Mouse (Mus musculus) MEL (cell line): ENCODE measurements around the gene Pkd1. TPM values are rescaled to one million over a fixed set of nuclear protein-coding genes. Genes with fewer than 3 reads are reported as not detected.

Experiments used
- DNase-seq: peaks from one replicate; pipeline ENCODE4 v3.0.0; 2011; ENCODE audit warnings: low read depth, low spot score
- H3K27ac ChIP-seq: 2 replicates; pipeline ENCODE4 v1.5.1; 2012; ENCODE audit warnings: low read depth, mild to moderate bottlenecking, control low read depth, low read length, moderate library complexity; ENCODE audit not compliant: control insufficient read depth
- H3K27me3 ChIP-seq, 2 experiments: fragments of 150-350 bp in 1 of 2; sonication (generic) in 1 of 2; 2 replicates each; pipeline ENCODE4 v1.6.1; 2012; ENCODE audit warnings: low read length in 2 of 2, mild to moderate bottlenecking in 2 of 2, improper control_type of control experiment in 1 of 2, moderate library complexity in 1 of 2; ENCODE audit not compliant: insufficient read depth in 2 of 2, control insufficient read depth in 1 of 2
- H3K36me3 ChIP-seq, 2 experiments: 2 replicates each; pipeline ENCODE4 v1.6.1; 2012 to 2014; ENCODE audit warnings: low read length in 2 of 2, improper control_type of control experiment in 1 of 2, inconsistent platforms in 1 of 2, mild to moderate bottlenecking in 1 of 2; ENCODE audit not compliant: insufficient read depth in 2 of 2, control insufficient read depth in 1 of 2
- H3K4me1 ChIP-seq, 2 experiments: fragments of 150-350 bp in 1 of 2; sonication (generic) in 1 of 2; 2 replicates each; pipeline ENCODE4 v1.6.1; 2012; ENCODE audit warnings: low read length in 2 of 2, improper control_type of control experiment in 1 of 2, mild to moderate bottlenecking in 1 of 2; ENCODE audit not compliant: insufficient read depth in 2 of 2, control insufficient read depth in 1 of 2
- H3K4me3 ChIP-seq, 2 experiments: fragments of 150-350 bp in 1 of 2; sonication (generic) in 1 of 2; 2 replicates each; pipeline ENCODE4 v1.5.1; 2012; ENCODE audit warnings: low read depth in 2 of 2, low read length in 2 of 2, mild to moderate bottlenecking in 2 of 2, moderate library complexity in 2 of 2, control low read depth in 1 of 2, improper control_type of control experiment in 1 of 2; ENCODE audit not compliant: control insufficient read depth in 1 of 2, insufficient read depth in 1 of 2
- H3K79me2 ChIP-seq: 2 replicates; pipeline ENCODE4 v1.6.1; 2012; ENCODE audit warnings: mild to moderate bottlenecking, low read length, moderate library complexity; ENCODE audit not compliant: control insufficient read depth, poor library complexity, insufficient read depth
- H3K9ac ChIP-seq: 2 replicates; pipeline ENCODE4 v1.6.1; 2012; ENCODE audit warnings: low read depth, mild to moderate bottlenecking, control low read depth, low read length, moderate library complexity; ENCODE audit not compliant: control insufficient read depth, poor library complexity, severe bottlenecking
- H3K9me3 ChIP-seq: fragments of 150-350 bp; sonication (generic); replicated peaks from 2 replicates; pipeline ENCODE4 v1.6.1; 2012; ENCODE audit warnings: mild to moderate bottlenecking, low read length, improper control_type of control experiment, moderate library complexity; ENCODE audit not compliant: insufficient read depth
- CHD1 ChIP-seq: IDR thresholded peaks from 2 replicates; pipeline ENCODE4 v1.6.1; 2012; ENCODE audit warnings: low read depth, mild to moderate bottlenecking, inconsistent platforms, low read length, improper control_type of control experiment
- CHD2 ChIP-seq: IDR thresholded peaks from 2 replicates; pipeline ENCODE4 v1.6.1; 2011; ENCODE audit warnings: low read length, improper control_type of control experiment
- E2F4 ChIP-seq: IDR thresholded peaks from 2 replicates; pipeline ENCODE4 v1.6.1; 2011; ENCODE audit warnings: low read depth, low read length, improper control_type of control experiment, borderline replicate concordance
- GATA1 ChIP-seq: IDR thresholded peaks from 2 replicates; pipeline ENCODE4 v1.6.1; 2011; ENCODE audit warnings: low read depth, low read length, improper control_type of control experiment
- HCFC1 ChIP-seq: IDR thresholded peaks from 2 replicates; pipeline ENCODE4 v1.6.1; 2012; ENCODE audit warnings: low read depth, mild to moderate bottlenecking, inconsistent platforms, low read length, improper control_type of control experiment, moderate library complexity
- JUND ChIP-seq: IDR thresholded peaks from 2 replicates; pipeline ENCODE4 v1.6.1; 2011; ENCODE audit warnings: low read depth, mild to moderate bottlenecking, improper control_type of control experiment, low read length
- MAFK ChIP-seq: IDR thresholded peaks from 2 replicates; pipeline ENCODE4 v1.6.1; 2011; ENCODE audit warnings: low read depth, mild to moderate bottlenecking, low read length, improper control_type of control experiment, borderline replicate concordance
- MAX ChIP-seq: IDR thresholded peaks from 2 replicates; pipeline ENCODE4 v1.6.1; 2011; ENCODE audit warnings: low read length, improper control_type of control experiment
- MAZ ChIP-seq: IDR thresholded peaks from 2 replicates; pipeline ENCODE4 v1.6.1; 2012; ENCODE audit warnings: low read depth, mild to moderate bottlenecking, inconsistent platforms, low read length, improper control_type of control experiment
- MEF2A ChIP-seq: IDR thresholded peaks from 2 replicates; pipeline ENCODE4 v1.6.1; 2014; ENCODE audit warnings: low read depth, mild to moderate bottlenecking, inconsistent platforms, low read length, improper control_type of control experiment; ENCODE audit not compliant: poor library complexity, insufficient replicate concordance, severe bottlenecking; ENCODE audit errors: extremely low read depth
- MYB ChIP-seq: IDR thresholded peaks from 2 replicates; pipeline ENCODE4 v1.6.1; 2011; ENCODE audit warnings: mild to moderate bottlenecking, low read depth, low read length, improper control_type of control experiment
- MYC ChIP-seq: IDR thresholded peaks from 2 replicates; pipeline ENCODE4 v1.6.1; 2011; ENCODE audit warnings: low read depth, mild to moderate bottlenecking, low read length, improper control_type of control experiment, moderate library complexity
- NELFE ChIP-seq: IDR thresholded peaks from 2 replicates; pipeline ENCODE4 v1.6.1; 2011; ENCODE audit warnings: low read depth, low read length, improper control_type of control experiment
- NRF1 ChIP-seq: IDR thresholded peaks from 2 replicates; pipeline ENCODE4 v1.6.1; 2014; ENCODE audit warnings: low read depth, mild to moderate bottlenecking, inconsistent platforms, low read length, improper control_type of control experiment, moderate library complexity; ENCODE audit not compliant: poor library complexity, insufficient read depth, severe bottlenecking
- POLR2AphosphoS2 ChIP-seq: IDR thresholded peaks from 2 replicates; pipeline ENCODE4 v1.6.1; 2011; ENCODE audit warnings: low read length, improper control_type of control experiment
- POLR2AphosphoS5 ChIP-seq: IDR thresholded peaks from 2 replicates; pipeline ENCODE4 v1.6.1; 2012; ENCODE audit warnings: low read depth, borderline replicate concordance, mild to moderate bottlenecking, inconsistent platforms, low read length, moderate library complexity, mixed read lengths
- RCOR1 ChIP-seq: IDR thresholded peaks from 2 replicates; pipeline ENCODE4 v1.6.1; 2012; ENCODE audit warnings: low read depth, mild to moderate bottlenecking, inconsistent platforms, low read length, improper control_type of control experiment
- SMC3 ChIP-seq: IDR thresholded peaks from 2 replicates; pipeline ENCODE4 v1.6.1; 2011; ENCODE audit warnings: low read depth, low read length, improper control_type of control experiment
- TAL1 ChIP-seq: IDR thresholded peaks from 2 replicates; pipeline ENCODE4 v1.6.1; 2012; ENCODE audit warnings: mild to moderate bottlenecking, inconsistent platforms, low read length, moderate library complexity, mixed read lengths
- TBP ChIP-seq: IDR thresholded peaks from 2 replicates; pipeline ENCODE4 v1.8.0; 2011; ENCODE audit warnings: low read depth, low read length, improper control_type of control experiment
- USF2 ChIP-seq, 2 experiments: IDR thresholded peaks; 2 replicates each; pipeline ENCODE4 v1.6.1; 2011 to 2012; ENCODE audit warnings: improper control_type of control experiment in 2 of 2, low read length in 2 of 2, borderline replicate concordance in 1 of 2, inconsistent platforms in 1 of 2, low read depth in 1 of 2, mild to moderate bottlenecking in 1 of 2; ENCODE audit not compliant: insufficient read depth in 1 of 2
- ZKSCAN1 ChIP-seq: IDR thresholded peaks from 2 replicates; pipeline ENCODE4 v1.6.1; 2012; ENCODE audit warnings: low read depth, mild to moderate bottlenecking, inconsistent platforms, low read length, improper control_type of control experiment, moderate library complexity
- ZMIZ1 ChIP-seq: IDR thresholded peaks from 2 replicates; pipeline ENCODE4 v1.6.1; 2012; ENCODE audit warnings: low read depth, mild to moderate bottlenecking, inconsistent platforms, low read length, improper control_type of control experiment, moderate library complexity
- polyA plus RNA-seq, 2 experiments: library from polyadenylated mRNA; stranded (reverse) in 1 of 2; unstranded in 1 of 2; fragments of >175 nt in 1 of 2; fragments of >200 nt in 1 of 2; gene quantifications; 2 replicates each; pipeline versions ENCODE4 v1.2.1 to v1.2.4; 2012; ENCODE audit warnings: low replicate concordance in 2 of 2, low read depth in 1 of 2; ENCODE audit not compliant: insufficient read length in 2 of 2, insufficient read depth in 1 of 2, missing spikeins in 1 of 2
- total RNA-seq: library from RNA; depleted of rRNA; stranded (reverse); fragments of 300-350 nt; gene quantifications from 2 replicates; pipeline ENCODE4 v1.2.3, GENCODE M21; 2012

The Pkd1 gene
- total and polyA plus RNA-seq, 3 experiments, result 10.6 to 10.7 TPM; not detected in 1

GRCm38 (mm10) chr17:24628646-24629045, 79.0 kb downstream of the Pkd1 start (continued):
- TF ChIP-seq MAX (0 out of 2 replicates have a peak, but pooled peaks have one; percentile 29), MYB (no peak), CHD2 (no peak), POLR2AphosphoS5 (no peak)

- no peaks in the 10 kb centered on the region for H3K9me3 ChIP-seq
- H3K27ac ChIP-seq, result no peak overlapping the region
- H3K4me3 ChIP-seq, result no peak overlapping the region
- no peaks in the 10 kb centered on the region for H3K27me3 ChIP-seq
- no peak for DNase-seq
- H3K9ac ChIP-seq, result no peak overlapping the region
- peaks cover 3 to 12% of the 10 kb centered on the region in 2 experiments; a peak in 3 of 4 replicates for H3K36me3 ChIP-seq
- H3K79me2 ChIP-seq, result peaks cover 8% of the 10 kb centered on the region
- no peak for TF ChIP-seq E2F4
- TF ChIP-seq MYC, result no peak
- TF ChIP-seq SMC3, result no peak
- TF ChIP-seq TBP, result no peak
- TF ChIP-seq MYB, result no peak
- TF ChIP-seq RCOR1, result no peak
- no peak for TF ChIP-seq NRF1
- TF ChIP-seq ZMIZ1, result no peak
- no peak for TF ChIP-seq ZKSCAN1
- TF ChIP-seq POLR2AphosphoS2, result no peak
- no peak for TF ChIP-seq CHD1
- no peak for TF ChIP-seq NELFE
- no peak for TF ChIP-seq GATA1
- no peak for TF ChIP-seq MEF2A
- TF ChIP-seq MAZ, result no peak
- TF ChIP-seq TAL1, result no peak
- TF ChIP-seq JUND, result no peak
- no peak for TF ChIP-seq HCFC1
- no peak for TF ChIP-seq MAFK
- TF ChIP-seq USF2 (IDR thresholded peaks at IDR 0.05; ENCODE audit: borderline replicate concordance in 1 of 2, insufficient read depth in 1 of 2, low read depth in 1 of 2, low read length in 2 of 2), result no peak
- TF ChIP-seq, all 39 proteins: peak for 0
- peaks cover 9 to 16% of the 10 kb centered on the region in 2 experiments for H3K4me1 ChIP-seq
These were observed 80.4 kb downstream of the Pkd1 start for GRCm38 (mm10) chr17:24630072-24630471.
